Mouse (Mus musculus) ES-Bruce4 (cell line): ENCODE results near the gene Coq4.

Experiments
- CTCF ChIP-seq: IDR thresholded peaks from one replicate; pipeline ENCODE4 v1.8.1; 2011; ENCODE audit warnings: low read depth, low read length
- EP300 ChIP-seq: IDR thresholded peaks from 2 replicates; pipeline ENCODE4 v1.6.1; 2011; ENCODE audit warnings: low read depth, low read length; ENCODE audit not compliant: insufficient read depth
- POLR2A ChIP-seq: IDR thresholded peaks from one replicate; pipeline ENCODE4 v1.8.1; 2011; ENCODE audit warnings: low read length; ENCODE audit not compliant: insufficient read depth

DNA sequence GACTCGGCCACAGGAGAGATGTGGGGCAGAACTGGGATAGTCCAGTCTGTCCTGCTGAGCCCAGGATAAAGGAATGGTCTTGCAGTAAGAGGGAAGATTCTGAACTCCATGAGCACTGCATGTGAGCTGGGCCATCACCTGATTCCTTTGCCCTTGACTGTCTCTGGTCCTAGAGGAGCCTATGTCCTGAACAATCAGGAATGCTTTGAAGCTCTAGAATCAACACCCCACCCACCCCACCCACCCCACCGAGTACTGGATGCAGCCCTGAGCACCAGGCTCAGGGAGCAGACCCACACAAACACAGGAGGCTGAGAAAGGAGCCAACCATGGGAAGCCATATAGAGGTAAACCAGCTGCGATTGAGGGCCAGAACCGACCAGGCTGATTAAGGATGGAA is 38.8 kb upstream of the Coq4 start:
- TF ChIP-seq CTCF (no peak), POLR2A (no peak), EP300 (no peak)
